Mouse (Mus musculus): ENCODE measurements around the gene Gemin5. TPM values are rescaled to one million over a fixed set of nuclear protein-coding genes. Genes with fewer than 3 reads are reported as not detected.

The Gemin5 gene
- total and polyA plus RNA-seq, 3 experiments = 3.2 to 9.3 (median 9.1) TPM

- WGBS = 83% methylated on average over 10 of the region's 10 CpGs
- no peak for DNase-seq
- Histone ChIP-seq H3K4me1 (ENCODE audit: control insufficient read depth, insufficient read depth, low read length) (peaks cover 2% of the 10 kb centered on the region; the same call in 1 of the 2 replicates), H3K4me3 (no peak overlapping the region), H3K9ac (ENCODE audit: low read depth, low read length) (no peak overlapping the region), H3K27me3 (ENCODE audit: control insufficient read depth, insufficient read depth, low read length) (no peaks in the 10 kb centered on the region), H3K27ac (no peak overlapping the region), H3K36me3 (ENCODE audit: control insufficient read depth, insufficient read depth, low read length) (peaks cover 6% of the 10 kb centered on the region), H3K79me2 (replicated peaks; ENCODE audit: control insufficient read depth, insufficient read depth, low read length) (no peaks in the 10 kb centered on the region)
- TF ChIP-seq CTCF (IDR thresholded peaks at IDR 0.05) = no peak
- no peak for TF ChIP-seq EP300 (IDR thresholded peaks at IDR 0.05; ENCODE audit: insufficient read depth, low read depth, low read length)
- no peak for TF ChIP-seq POLR2A (IDR thresholded peaks at IDR 0.05; ENCODE audit: insufficient read depth, low read depth, low read length)
- intact Hi-C loops (cut with DNase I) = no loop called here
Observed at GRCm38 (mm10) chr11:58117044-58117652, 51.2 kb downstream of the Gemin5 start.

GRCm38 (mm10) chr11:58116560-58116959, 51.8 kb downstream of the Gemin5 start:
- Histone ChIP-seq H3K79me2 (replicated peaks; ENCODE audit: control insufficient read depth, insufficient read depth, low read length) (no peaks in the 10 kb centered on the region), H3K4me3 (no peak overlapping the region), H3K4me1 (ENCODE audit: control insufficient read depth, insufficient read depth, low read length) (peaks cover 2% of the 10 kb centered on the region; the same call in 1 of the 2 replicates), H3K27ac (no peak overlapping the region), H3K36me3 (ENCODE audit: control insufficient read depth, insufficient read depth, low read length) (peaks cover 6% of the 10 kb centered on the region), H3K9ac (ENCODE audit: low read depth, low read length) (no peak overlapping the region), H3K27me3 (ENCODE audit: control insufficient read depth, insufficient read depth, low read length) (no peaks in the 10 kb centered on the region)
- DNase-seq = no peak
- intact Hi-C loops (cut with DNase I) = no loop called here
- no peak for TF ChIP-seq EP300 (IDR thresholded peaks at IDR 0.05; ENCODE audit: insufficient read depth, low read depth, low read length)
- TF ChIP-seq POLR2A (IDR thresholded peaks at IDR 0.05; ENCODE audit: insufficient read depth, low read depth, low read length) = no peak
- no peak for TF ChIP-seq CTCF (IDR thresholded peaks at IDR 0.05)
- 68% methylated on average over 1 of the region's 1 CpGs for WGBS

- WGBS = 83% methylated on average over 4 of the region's 4 CpGs
- Histone ChIP-seq H3K4me1 (ENCODE audit: control insufficient read depth, insufficient read depth, low read length) (peaks cover 8% of the 10 kb centered on the region), H3K27me3 (ENCODE audit: control insufficient read depth, insufficient read depth, low read length) (no peaks in the 10 kb centered on the region), H3K36me3 (ENCODE audit: control insufficient read depth, insufficient read depth, low read length) (no peaks in the 10 kb centered on the region), H3K9ac (ENCODE audit: low read depth, low read length) (no peak overlapping the region), H3K79me2 (replicated peaks; ENCODE audit: control insufficient read depth, insufficient read depth, low read length) (peaks cover 3% of the 10 kb centered on the region), H3K4me3 (no peak overlapping the region), H3K27ac (no peak overlapping the region)
- no peak for DNase-seq
- TF ChIP-seq POLR2A (IDR thresholded peaks at IDR 0.05; ENCODE audit: insufficient read depth, low read depth, low read length) (no peak), CTCF (IDR thresholded peaks at IDR 0.05) (no peak), EP300 (IDR thresholded peaks at IDR 0.05; ENCODE audit: insufficient read depth, low read depth, low read length) (no peak)
- intact Hi-C loops (cut with DNase I) = loop anchor here (10.0 kb wide), 1 partner anchor 197 kb away; the partner anchor contains the start of gene Zfp692
Observed at GRCm38 (mm10) chr11:58107664-58108337, 60.5 kb downstream of the Gemin5 start.

- Histone ChIP-seq H3K79me2 (replicated peaks; ENCODE audit: control insufficient read depth, insufficient read depth, low read length) (peaks cover 3% of the 10 kb centered on the region), H3K9ac (ENCODE audit: low read depth, low read length) (no peak overlapping the region), H3K4me1 (ENCODE audit: control insufficient read depth, insufficient read depth, low read length) (peaks cover 8% of the 10 kb centered on the region), H3K4me3 (no peak overlapping the region), H3K36me3 (ENCODE audit: control insufficient read depth, insufficient read depth, low read length) (no peaks in the 10 kb centered on the region), H3K27me3 (ENCODE audit: control insufficient read depth, insufficient read depth, low read length) (no peaks in the 10 kb centered on the region), H3K27ac (no peak overlapping the region)
- WGBS = 59% methylated on average over 3 of the region's 3 CpGs
- TF ChIP-seq EP300 (IDR thresholded peaks at IDR 0.05; ENCODE audit: insufficient read depth, low read depth, low read length) (no peak), CTCF (IDR thresholded peaks at IDR 0.05) (0 out of 2 replicates have a peak, but pooled peaks have one; percentile 21)
- intact Hi-C loops (cut with DNase I) = loop anchor here (10.0 kb wide), 1 partner anchor 198 kb away; the partner anchor contains the start of gene Zfp692
- no peak for DNase-seq
Observed at GRCm38 (mm10) chr11:58107009-58107408, 61.3 kb downstream of the Gemin5 start.

GRCm38 (mm10) chr11:58104351-58104791, 64.0 kb downstream of the Gemin5 start:
- H3K27ac ChIP-seq = peak overlapping the region; percentile 89
- peaks cover 1% of the 10 kb centered on the region; the same call in 1 of the 2 replicates for H3K79me2 ChIP-seq (replicated peaks; ENCODE audit: control insufficient read depth, insufficient read depth, low read length)
- H3K4me1 ChIP-seq (ENCODE audit: control insufficient read depth, insufficient read depth, low read length) = peaks cover 8% of the 10 kb centered on the region
- no peak for DNase-seq
- peak; percentile 38; the same call in 1 of the 2 replicates for TF ChIP-seq POLR2A (IDR thresholded peaks at IDR 0.05; ENCODE audit: insufficient read depth, low read depth, low read length)
- no peak for TF ChIP-seq CTCF (IDR thresholded peaks at IDR 0.05)
- peak overlapping the region; percentile 80 for H3K4me3 ChIP-seq
- H3K27me3 ChIP-seq (ENCODE audit: control insufficient read depth, insufficient read depth, low read length) = no peaks in the 10 kb centered on the region
- WGBS = under 1% methylated on average over 24 of the region's 24 CpGs
- intact Hi-C loops (cut with DNase I) = loop anchor here (5.0 to 10.0 kb wide), 3 partner anchors 142 to 302 kb away; partner anchors contain the start of genes Sap30l and Zfp692
- no peaks in the 10 kb centered on the region for H3K36me3 ChIP-seq (ENCODE audit: control insufficient read depth, insufficient read depth, low read length)
- H3K9ac ChIP-seq (ENCODE audit: low read depth, low read length) = peak overlapping the region; percentile 84
